Mouse (Mus musculus) heart, embryonic 12.5 days (tissue): ENCODE results near the gene Olfr583. TPM values are rescaled to one million over a fixed set of nuclear protein-coding genes. Genes with fewer than 3 reads are reported as not detected.

ENCODE experiments used
- ATAC-seq: fragments of 200-750 bp; cut with Nextera tagmentation; 2 replicates; pipeline ENCODE4 v1.8.0; 2017; ENCODE audit warnings: moderate TSS enrichment, moderate library complexity; ENCODE audit not compliant: insufficient number of reproducible peaks, low FRiP score
- H3K27ac ChIP-seq: fragments of 300-500 bp; sonication (generic); 2 replicates; pipeline ENCODE4 v1.5.1; 2016; ENCODE audit warnings: mild to moderate bottlenecking, moderate library complexity; ENCODE audit not compliant: poor library complexity, severe bottlenecking
- H3K27me3 ChIP-seq: fragments of 300-500 bp; sonication (generic); replicated peaks from 2 replicates; pipeline ENCODE4 v1.6.1; 2016; ENCODE audit warnings: mild to moderate bottlenecking, moderate library complexity
- H3K36me3 ChIP-seq: fragments of 300-500 bp; sonication (generic); 2 replicates; pipeline ENCODE4 v1.6.1; 2016; ENCODE audit warnings: mild to moderate bottlenecking, moderate library complexity
- H3K4me1 ChIP-seq: fragments of 300-500 bp; sonication (generic); replicated peaks from 2 replicates; pipeline ENCODE4 v1.6.1; 2016; ENCODE audit warnings: mild to moderate bottlenecking
- H3K4me2 ChIP-seq: fragments of 300-500 bp; sonication (generic); 2 replicates; pipeline ENCODE4 v1.6.1; 2016; ENCODE audit warnings: mild to moderate bottlenecking, moderate library complexity
- H3K4me3 ChIP-seq: fragments of 300-500 bp; sonication (generic); 2 replicates; pipeline ENCODE4 v1.5.1; 2016; ENCODE audit warnings: mild to moderate bottlenecking
- H3K9ac ChIP-seq: fragments of 300-500 bp; sonication (generic); 2 replicates; pipeline ENCODE4 v1.6.1; 2016; ENCODE audit warnings: mild to moderate bottlenecking, moderate library complexity
- H3K9me3 ChIP-seq: fragments of 300-500 bp; sonication (generic); replicated peaks from 2 replicates; pipeline ENCODE4 v1.6.1; 2016; ENCODE audit warnings: mild to moderate bottlenecking, moderate library complexity
- WGBS: fragments of 180-500 bp; shearing (Covaris S2); methylation state at CpG from one replicate; pipeline ENCODE4 v1.1.7; 2016; 5-methylcytosine and 5-hydroxymethylcytosine counted together
- polyA plus RNA-seq: library from polyadenylated mRNA; unstranded; fragments of >200 nt; fragmentation: Nextera tagmentation; extraction: Ambion mirVana; gene quantifications from 2 replicates; pipeline ENCODE4 v1.2.1, GENCODE M21; 2016

Gene Olfr583
- polyA plus RNA-seq: not detected in 2 replicates

DNA sequence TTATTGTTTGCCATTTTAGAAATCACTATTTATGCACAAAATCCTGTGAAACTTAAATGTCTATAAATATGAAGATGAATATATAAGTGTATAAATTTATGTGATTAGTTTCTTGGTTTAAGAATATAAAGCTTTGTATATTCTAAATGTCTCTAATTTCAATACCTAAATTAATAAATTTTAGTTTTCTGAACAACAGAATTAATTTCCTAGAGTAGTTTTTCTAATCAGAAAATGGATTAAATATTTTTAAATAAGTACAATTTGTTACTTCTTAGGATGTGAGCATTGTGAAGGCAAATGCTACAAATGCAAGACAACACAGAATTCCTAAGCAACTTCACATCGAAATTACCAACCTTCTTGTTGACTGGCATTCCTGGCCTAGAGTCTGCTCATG, at the start of gene Olfr583:
Gene Olfr583 (plus strand): TSS at position 301 of the 400 bp plus-strand sequence.
- ATAC-seq: no peak
- Histone ChIP-seq H3K36me3 (no peaks in the 10 kb centered on the region), H3K4me3 (no peak within 1 kb of the TSS), H3K9ac (no peak within 1 kb of the TSS), H3K4me1 (no peaks in the 10 kb centered on the region), H3K27ac (no peak within 1 kb of the TSS), H3K27me3 (no peaks in the 10 kb centered on the region), H3K4me2 (no peak within 1 kb of the TSS), H3K9me3 (no peaks in the 10 kb centered on the region)
- 87% methylated on average over 1 of the region's 1 CpGs for WGBS

- no peak for ATAC-seq
- no peaks in the 10 kb centered on the region for H3K27me3 ChIP-seq
- no peaks in the 10 kb centered on the region for H3K36me3 ChIP-seq
- no peak within 1 kb of the TSS for H3K4me3 ChIP-seq
- no peak within 1 kb of the TSS for H3K27ac ChIP-seq
- no peaks in the 10 kb centered on the region for H3K9me3 ChIP-seq
- no peak within 1 kb of the TSS for H3K4me2 ChIP-seq
- H3K4me1 ChIP-seq: no peaks in the 10 kb centered on the region
- no peak within 1 kb of the TSS for H3K9ac ChIP-seq
Observed at GRCm38 (mm10) chr7:103037724-103038123, 13.4 kb upstream of the Olfr583 start, which contains the start of gene Olfr582. Gene Olfr582 (plus strand): TSS chr7:103038024.

- no peak within 1 kb of the TSS for H3K4me2 ChIP-seq
- WGBS: 67% methylated on average over 1 of the region's 1 CpGs
- H3K4me1 ChIP-seq: no peaks in the 10 kb centered on the region
- H3K4me3 ChIP-seq: no peak within 1 kb of the TSS
- peaks cover 15% of the 10 kb centered on the region for H3K9me3 ChIP-seq
- H3K9ac ChIP-seq: no peak within 1 kb of the TSS
- H3K36me3 ChIP-seq: no peaks in the 10 kb centered on the region
- H3K27ac ChIP-seq: no peak within 1 kb of the TSS
- H3K27me3 ChIP-seq: no peaks in the 10 kb centered on the region
- no peak for ATAC-seq
Observed at GRCm38 (mm10) chr7:103081585-103081984, 30.5 kb downstream of the Olfr583 start, which contains the start of gene Olfr584. Gene Olfr584 (plus strand): TSS chr7:103081885.

DNA sequence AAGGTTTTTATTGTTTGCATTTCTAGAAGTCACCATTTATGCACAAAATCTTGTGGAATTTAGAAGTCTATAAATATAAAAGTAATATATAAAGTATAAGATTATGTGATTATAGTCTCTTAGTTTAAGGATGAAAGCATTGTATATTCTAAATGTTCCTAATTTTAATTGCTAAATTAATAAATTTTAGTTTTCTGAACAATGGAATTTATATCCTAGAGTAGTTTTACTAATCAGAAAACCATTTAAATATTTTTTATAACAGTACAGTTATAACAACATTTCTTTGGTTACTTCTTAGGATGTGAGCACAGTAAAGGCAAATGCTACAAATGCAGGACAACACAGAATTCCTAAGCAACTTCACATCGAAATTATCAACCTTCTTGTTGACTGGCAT, 46.3 kb downstream of the Olfr583 start, which contains the start of gene Olfr585:
Gene Olfr585 (plus strand): TSS at position 301 of the 400 bp plus-strand sequence.
- Histone ChIP-seq H3K27me3 (no peaks in the 10 kb centered on the region), H3K27ac (no peak within 1 kb of the TSS), H3K36me3 (no peaks in the 10 kb centered on the region), H3K4me3 (no peak within 1 kb of the TSS), H3K4me1 (no peaks in the 10 kb centered on the region), H3K9me3 (no peaks in the 10 kb centered on the region), H3K4me2 (no peak within 1 kb of the TSS), H3K9ac (no peak within 1 kb of the TSS)
- no peak for ATAC-seq
- WGBS: 72% methylated on average over 1 of the region's 1 CpGs

Other genes with a start within 250 kb of the Olfr583 start
- not detected in 2 replicates for gene Olfr564, start 247.8 kb upstream of the Olfr583 start, polyA plus RNA-seq
- not detected in 2 replicates for gene Olfr566, start 192.5 kb upstream of the Olfr583 start, polyA plus RNA-seq
- not detected in 2 replicates for gene Olfr568, start 174.2 kb upstream of the Olfr583 start, polyA plus RNA-seq
- gene Olfr569, start 160.4 kb upstream of the Olfr583 start, polyA plus RNA-seq: not detected in 2 replicates
- gene Olfr570, start 156.7 kb upstream of the Olfr583 start, polyA plus RNA-seq: not detected in 2 replicates
- gene Olfr571, start 133.8 kb upstream of the Olfr583 start, polyA plus RNA-seq: not detected in 2 replicates
- gene Olfr572, start 126.9 kb upstream of the Olfr583 start, polyA plus RNA-seq: not detected in 2 replicates
- gene Olfr573-ps1, start 108.7 kb upstream of the Olfr583 start, polyA plus RNA-seq: not detected in 2 replicates
- gene Olfr574, start 102.8 kb upstream of the Olfr583 start, polyA plus RNA-seq: not detected in 2 replicates
- gene Olfr575, start 92.5 kb upstream of the Olfr583 start, polyA plus RNA-seq: not detected in 2 replicates
- not detected in 2 replicates for gene Olfr576, start 88.6 kb upstream of the Olfr583 start, polyA plus RNA-seq
- not detected in 2 replicates for gene Olfr577, start 75.4 kb upstream of the Olfr583 start, polyA plus RNA-seq
- not detected in 2 replicates for gene Olfr578, start 62.0 kb upstream of the Olfr583 start, polyA plus RNA-seq
- gene Olfr582, start 13.3 kb upstream of the Olfr583 start, polyA plus RNA-seq: not detected in 2 replicates
- not detected in 2 replicates for gene Olfr584, start 30.6 kb downstream of the Olfr583 start, polyA plus RNA-seq
- gene Olfr585, start 46.4 kb downstream of the Olfr583 start, polyA plus RNA-seq: not detected in 2 replicates
- not detected in 2 replicates for gene Olfr586, start 74.3 kb downstream of the Olfr583 start, polyA plus RNA-seq
- not detected in 2 replicates for gene Olfr588-ps1, start 89.6 kb downstream of the Olfr583 start, polyA plus RNA-seq
- gene Olfr589, start 105.1 kb downstream of the Olfr583 start, polyA plus RNA-seq: not detected in 2 replicates
- not detected in 2 replicates for gene Olfr591, start 127.0 kb downstream of the Olfr583 start, polyA plus RNA-seq
- gene Olfr592, start 133.5 kb downstream of the Olfr583 start, polyA plus RNA-seq: not detected in 2 replicates
- not detected in 2 replicates for gene Olfr593, start 160.6 kb downstream of the Olfr583 start, polyA plus RNA-seq
- gene Olfr594, start 165.7 kb downstream of the Olfr583 start, polyA plus RNA-seq: not detected in 2 replicates
- gene Usp17ld, start 201.2 kb downstream of the Olfr583 start, polyA plus RNA-seq: not detected in 2 replicates